Mouse (Mus musculus) midbrain, embryonic 11.5 days (tissue): Measurements from ENCODE around the gene Olfr704. TPM values are rescaled to one million over a fixed set of nuclear protein-coding genes. Genes with fewer than 3 reads are reported as not detected.
"Not testable (repeated sequence)": the region's sequence is repeated elsewhere in the genome, so short reads cannot be mapped to it uniquely, and the experiment has no call there.

Experiments
- ATAC-seq: fragments of 200-750 bp; cut with Nextera tagmentation; 2 replicates; pipeline ENCODE4 v1.8.0; 2017; ENCODE audit warnings: moderate TSS enrichment, moderate library complexity; ENCODE audit not compliant: low FRiP score
- DNase-seq: peaks from one replicate; pipeline ENCODE4 v3.0.0; 2015; ENCODE audit warnings: low spot score; ENCODE audit errors: missing footprints
- H3K27ac ChIP-seq: fragments of 300-500 bp; sonication (generic); 2 replicates; pipeline ENCODE4 v1.5.1; 2014; ENCODE audit warnings: low read depth, low read length
- H3K27me3 ChIP-seq: fragments of 300-500 bp; sonication (generic); 2 replicates; pipeline ENCODE4 v1.6.1; 2014; ENCODE audit warnings: mild to moderate bottlenecking, low read length, moderate library complexity, mixed read lengths; ENCODE audit not compliant: control insufficient read depth, insufficient read depth
- H3K36me3 ChIP-seq: fragments of 300-500 bp; sonication (generic); 2 replicates; pipeline ENCODE4 v1.6.1; 2014; ENCODE audit warnings: mild to moderate bottlenecking, low read length, moderate library complexity, mixed read lengths; ENCODE audit not compliant: control insufficient read depth, insufficient read depth
- H3K4me1 ChIP-seq: fragments of 300-500 bp; sonication (generic); 2 replicates; pipeline ENCODE4 v1.6.1; 2014; ENCODE audit warnings: low read length; ENCODE audit not compliant: control insufficient read depth, insufficient read depth
- H3K4me2 ChIP-seq: fragments of 300-500 bp; sonication (generic); 2 replicates; pipeline ENCODE4 v1.6.1; 2014; ENCODE audit warnings: mild to moderate bottlenecking, moderate library complexity
- H3K4me3 ChIP-seq: fragments of 300-500 bp; sonication (generic); 2 replicates; pipeline ENCODE4 v1.5.1; 2014; ENCODE audit warnings: low read depth, low read length
- H3K9ac ChIP-seq: fragments of 300-500 bp; sonication (generic); 2 replicates; pipeline ENCODE4 v1.6.1; 2014; ENCODE audit warnings: low read length
- H3K9me3 ChIP-seq: fragments of 300-500 bp; sonication (generic); 2 replicates; pipeline ENCODE4 v1.6.1; 2016; ENCODE audit warnings: low read length; ENCODE audit not compliant: control insufficient read depth
- WGBS: fragments of 180-500 bp; shearing (Covaris S2); extraction: QIAGEN DNeasy Blood & Tissue Kit; methylation state at CpG from one replicate; pipeline ENCODE4 v1.1.7; 2014; 5-methylcytosine and 5-hydroxymethylcytosine counted together
- polyA plus RNA-seq: library from polyadenylated mRNA; unstranded; fragments of >200 nt; fragmentation: Nextera tagmentation; extraction: Ambion mirVana; gene quantifications from 2 replicates; pipeline ENCODE4 v1.2.1, GENCODE M21; 2014

Olfr704 gene
- polyA plus RNA-seq, result not detected in 2 replicates

GRCm38 (mm10) chr7:106862885-106863284, at the start of gene Olfr704:
Olfr704 (plus strand) TSS chr7:106863185.
- no peak for DNase-seq

GRCm38 (mm10) chr7:106813829-106814228, 49.2 kb upstream of the Olfr704 start, which contains the start of gene Olfr701:
Olfr701 (plus strand) TSS chr7:106814129.
- no peak for ATAC-seq
- H3K4me3 ChIP-seq, result no peak within 1 kb of the TSS
- H3K27me3 ChIP-seq, result no peaks in the 10 kb centered on the region
- no peak within 1 kb of the TSS for H3K9ac ChIP-seq
- no peak for DNase-seq
- H3K9me3 ChIP-seq, result no peaks in the 10 kb centered on the region
- no peak within 1 kb of the TSS for H3K4me2 ChIP-seq
- no peaks in the 10 kb centered on the region for H3K36me3 ChIP-seq
- WGBS, result 86% methylated on average over 2 of the region's 2 CpGs
- H3K27ac ChIP-seq, result no peak within 1 kb of the TSS
- H3K4me1 ChIP-seq, result no peaks in the 10 kb centered on the region

More at GRCm38 (mm10) chr7:106862885-106863284, at the start of gene Olfr704:
- Histone ChIP-seq H3K27me3 (no peaks in the 10 kb centered on the region), H3K4me2 (no peak within 1 kb of the TSS), H3K9ac (no peak within 1 kb of the TSS), H3K36me3 (no peaks in the 10 kb centered on the region), H3K4me1 (no peaks in the 10 kb centered on the region), H3K4me3 (no peak within 1 kb of the TSS), H3K9me3 (no peaks in the 10 kb centered on the region), H3K27ac (no peak within 1 kb of the TSS)
- ATAC-seq, result no peak

GRCm38 (mm10) chr7:106815775-106816174, 47.2 kb upstream of the Olfr704 start:
- Histone ChIP-seq H3K27me3 (no peaks in the 10 kb centered on the region), H3K4me1 (no peaks in the 10 kb centered on the region), H3K9ac (no peak overlapping the region), H3K27ac (no peak overlapping the region), H3K36me3 (no peaks in the 10 kb centered on the region), H3K4me2 (no peak overlapping the region), H3K9me3 (no peaks in the 10 kb centered on the region), H3K4me3 (no peak overlapping the region)
- DNase-seq (no peak), ATAC-seq (no peak)
- 66% methylated on average over 2 of the region's 2 CpGs for WGBS

GRCm38 (mm10) chr7:106818414-106818813, 44.6 kb upstream of the Olfr704 start:
- ATAC-seq, result no peak
- no peaks in the 10 kb centered on the region for H3K4me1 ChIP-seq
- DNase-seq, result no peak
- no peak overlapping the region for H3K27ac ChIP-seq
- H3K36me3 ChIP-seq, result no peaks in the 10 kb centered on the region
- no peak overlapping the region for H3K4me2 ChIP-seq
- H3K27me3 ChIP-seq, result no peaks in the 10 kb centered on the region
- H3K9me3 ChIP-seq, result no peaks in the 10 kb centered on the region
- no peak overlapping the region for H3K4me3 ChIP-seq
- H3K9ac ChIP-seq, result no peak overlapping the region

GRCm38 (mm10) chr7:106833793-106834192, 29.2 kb upstream of the Olfr704 start, which contains the start of gene Olfr702:
Olfr702 (minus strand) TSS chr7:106833893.
- no peaks in the 10 kb centered on the region for H3K4me1 ChIP-seq
- no peak for DNase-seq
- H3K27me3 ChIP-seq, result no peaks in the 10 kb centered on the region
- no peaks in the 10 kb centered on the region for H3K36me3 ChIP-seq
- ATAC-seq, result no peak
- H3K27ac ChIP-seq, result no peak within 1 kb of the TSS
- no peaks in the 10 kb centered on the region for H3K9me3 ChIP-seq
- H3K4me3 ChIP-seq, result no peak within 1 kb of the TSS
- no peak within 1 kb of the TSS for H3K4me2 ChIP-seq
- no peak within 1 kb of the TSS for H3K9ac ChIP-seq

GRCm38 (mm10) chr7:106843060-106843459, 19.9 kb upstream of the Olfr704 start, which contains the start of gene Olfr703:
Olfr703 (plus strand) TSS chr7:106843360.
- H3K27me3 ChIP-seq, result no peaks in the 10 kb centered on the region
- 65% methylated on average over 2 of the region's 2 CpGs for WGBS
- H3K4me3 ChIP-seq, result no peak within 1 kb of the TSS
- no peak within 1 kb of the TSS for H3K4me2 ChIP-seq
- ATAC-seq (no peak), DNase-seq (no peak)
- H3K9me3 ChIP-seq, result no peaks in the 10 kb centered on the region
- H3K4me1 ChIP-seq, result no peaks in the 10 kb centered on the region
- H3K36me3 ChIP-seq, result no peaks in the 10 kb centered on the region
- H3K27ac ChIP-seq, result no peak within 1 kb of the TSS
- H3K9ac ChIP-seq, result no peak within 1 kb of the TSS

- no peaks in the 10 kb centered on the region for H3K9me3 ChIP-seq
- H3K36me3 ChIP-seq, result no peaks in the 10 kb centered on the region
- no peak within 1 kb of the TSS for H3K9ac ChIP-seq
- H3K27me3 ChIP-seq, result no peaks in the 10 kb centered on the region
- H3K4me2 ChIP-seq, result no peak within 1 kb of the TSS
- ATAC-seq (no peak), DNase-seq (no peak)
- H3K4me1 ChIP-seq, result no peaks in the 10 kb centered on the region
- H3K27ac ChIP-seq, result no peak within 1 kb of the TSS
- H3K4me3 ChIP-seq, result no peak within 1 kb of the TSS
- 83% methylated on average over 3 of the region's 3 CpGs for WGBS
These were observed 13.8 kb downstream of the Olfr704 start, which contains the start of gene Olfr705 for GRCm38 (mm10) chr7:106876791-106877190. Olfr705 (minus strand) TSS chr7:106876891.

- Histone ChIP-seq H3K4me2 (no peak within 1 kb of the TSS), H3K27ac (no peak within 1 kb of the TSS), H3K9me3 (no peaks in the 10 kb centered on the region), H3K4me1 (no peaks in the 10 kb centered on the region), H3K4me3 (no peak within 1 kb of the TSS), H3K27me3 (no peaks in the 10 kb centered on the region), H3K36me3 (no peaks in the 10 kb centered on the region), H3K9ac (no peak within 1 kb of the TSS)
- DNase-seq (no peak), ATAC-seq (no peak)
- 80% methylated on average over 2 of the region's 2 CpGs for WGBS
These were observed 25.1 kb downstream of the Olfr704 start, which contains the start of gene Olfr706 for GRCm38 (mm10) chr7:106888062-106888461. Olfr706 (minus strand) TSS chr7:106888162.

GRCm38 (mm10) chr7:106901141-106901540, 38.2 kb downstream of the Olfr704 start, which contains the start of gene Olfr707:
Olfr707 (minus strand) TSS chr7:106901241.
- H3K4me2 ChIP-seq, H3K36me3 ChIP-seq, H3K4me1 ChIP-seq, H3K9me3 ChIP-seq, H3K4me3 ChIP-seq, H3K27ac ChIP-seq, H3K27me3 ChIP-seq, ATAC-seq, DNase-seq, H3K9ac ChIP-seq: not testable (repeated sequence)
- WGBS, result 82% methylated on average over 3 of the region's 3 CpGs
